Mouse (Mus musculus): ENCODE results near the gene Plek2.
"Not testable (repeated sequence)": the region's sequence is repeated elsewhere in the genome, so short reads cannot be mapped to it uniquely, and the experiment has no call there.

The Plek2 gene

DNA sequence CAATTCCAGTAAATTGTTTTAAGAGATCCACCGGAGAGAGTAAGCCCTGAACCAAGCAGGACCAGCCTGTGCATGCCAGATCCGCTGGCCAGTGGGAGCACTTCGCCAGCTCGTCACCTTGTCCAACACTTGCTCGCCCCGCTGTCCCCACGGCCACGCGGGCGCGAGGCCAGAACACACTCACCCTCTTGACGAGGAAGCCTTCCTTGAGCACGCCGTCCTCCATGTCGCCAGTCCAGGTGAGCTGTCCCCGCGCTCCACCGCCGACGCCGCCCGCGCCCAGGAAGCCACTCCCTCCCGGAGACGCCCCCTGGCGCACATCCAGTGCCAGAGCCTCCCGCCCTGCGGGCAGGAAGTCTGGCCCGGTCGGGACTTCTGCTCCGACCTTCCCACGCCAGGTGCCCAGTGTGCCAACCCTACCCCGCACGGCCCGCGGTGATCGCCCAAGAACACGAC is at the start of gene Plek2:
Gene Plek2, minus strand, starts transcription at position 258 of the 456 bp plus-strand sequence.
- DNase-seq (ENCODE audit: low spot score) = peak; percentile 83

DNA sequence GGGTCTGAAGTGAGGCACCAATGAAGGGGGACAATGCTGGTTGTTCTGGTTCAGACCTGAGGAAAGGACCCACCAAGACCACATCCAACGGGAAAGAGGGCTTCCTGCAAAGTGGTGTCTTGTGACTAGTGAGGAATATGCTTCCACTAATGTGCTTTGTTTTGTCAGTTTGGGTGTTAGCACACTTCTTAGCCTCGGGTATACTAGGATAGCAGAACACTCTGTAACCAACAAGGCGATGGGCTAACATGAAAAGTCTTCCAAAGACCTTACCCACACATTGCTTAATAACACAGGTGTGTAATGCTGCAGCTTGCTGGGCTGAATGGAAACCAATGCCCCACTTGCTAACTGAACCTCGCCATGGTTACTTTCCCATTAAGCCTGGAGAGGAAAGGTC is 49.6 kb upstream of the Plek2 start:
- no peak for DNase-seq (ENCODE audit: low spot score)

DNA sequence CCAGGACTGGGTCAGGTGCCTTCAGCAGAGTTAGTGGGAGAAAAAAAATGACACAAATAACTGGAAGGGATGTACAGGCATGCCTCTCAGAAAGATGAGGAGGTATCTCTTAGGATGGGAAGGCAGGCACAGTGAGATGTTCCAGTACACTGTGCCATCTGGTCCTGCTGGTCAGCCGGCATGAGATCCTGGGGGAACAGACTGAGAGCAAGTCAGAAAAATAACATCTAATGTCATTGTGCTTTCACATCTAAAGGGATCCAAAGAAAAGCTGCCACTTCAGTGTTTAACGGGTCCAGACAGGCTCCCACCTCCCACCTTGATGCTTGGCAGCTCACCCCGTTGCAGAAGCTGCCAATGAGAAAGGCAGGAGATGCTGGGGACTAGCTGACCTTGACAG is 45.7 kb upstream of the Plek2 start:
- no peak for DNase-seq (ENCODE audit: low spot score)

DNA sequence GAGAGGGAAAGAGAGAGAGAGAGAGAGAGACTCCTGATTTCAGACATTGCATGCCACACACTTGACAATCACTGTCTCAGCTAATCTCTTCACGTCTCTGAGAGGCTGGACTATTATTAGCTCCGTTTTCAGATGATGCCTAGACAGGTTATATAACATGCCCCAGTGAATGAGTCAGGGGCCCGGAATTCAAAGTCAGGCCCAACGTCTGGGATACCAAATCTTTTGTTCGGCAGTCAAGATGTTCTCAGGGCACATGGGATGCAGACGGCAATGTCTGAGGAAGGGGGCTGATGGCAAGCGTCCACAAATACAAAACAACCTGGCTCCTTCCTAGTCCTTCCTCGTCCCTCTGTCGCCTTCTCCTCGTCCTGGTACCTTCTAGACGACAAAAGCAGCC is 45.3 kb upstream of the Plek2 start:
- no peak for DNase-seq (ENCODE audit: low spot score)

GRCm38 (mm10) chr12:78947661-78948060 is 40.9 kb upstream of the Plek2 start:
- no peak for DNase-seq (ENCODE audit: low spot score)

DNA sequence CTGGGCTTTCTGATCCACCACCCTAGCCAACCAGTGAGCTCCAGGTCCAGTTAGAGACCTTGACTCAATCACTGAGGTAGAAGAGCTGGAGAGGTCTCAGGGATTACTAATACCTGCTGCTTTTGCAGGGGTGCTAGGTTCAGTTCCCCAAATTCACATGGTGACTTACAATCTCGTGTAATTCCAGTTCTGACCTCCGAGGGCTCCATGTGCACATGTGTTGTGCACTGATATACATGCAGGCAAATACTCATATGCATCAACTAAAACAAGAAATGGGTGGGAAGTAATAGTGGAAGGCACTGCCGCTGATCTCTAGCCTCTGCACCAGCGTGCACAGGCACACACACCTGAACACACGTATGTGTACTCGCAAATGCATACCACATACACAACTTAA is 40.4 kb upstream of the Plek2 start:
- no peak for DNase-seq (ENCODE audit: low spot score)

DNA sequence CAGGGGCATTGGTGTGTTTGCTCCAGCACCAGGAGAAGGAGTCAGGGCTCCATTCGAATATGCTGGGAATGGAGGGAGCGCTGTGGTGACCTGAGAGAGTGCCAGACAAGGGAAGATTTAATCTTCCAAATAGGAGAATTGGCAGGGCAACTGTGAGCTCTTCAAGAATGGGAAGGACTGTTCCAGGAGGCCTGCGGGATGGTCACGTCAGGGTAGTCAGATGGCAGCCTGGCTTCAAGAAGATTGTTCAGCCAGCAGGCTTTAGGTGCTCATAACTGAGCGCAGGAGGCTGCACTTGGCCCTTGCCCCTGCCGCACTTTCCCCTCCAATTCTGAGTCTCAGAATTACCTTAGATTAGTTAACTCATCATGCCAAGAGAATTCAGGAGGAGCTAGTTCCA is 36.2 kb upstream of the Plek2 start:
- DNase-seq (ENCODE audit: low spot score) = no peak

GRCm38 (mm10) chr12:78940081-78940480 is 33.3 kb upstream of the Plek2 start:
- no peak for DNase-seq (ENCODE audit: low spot score)

GRCm38 (mm10) chr12:78939393-78940037 is 32.8 kb upstream of the Plek2 start:
- DNase-seq (ENCODE audit: low spot score) = no peak

DNA sequence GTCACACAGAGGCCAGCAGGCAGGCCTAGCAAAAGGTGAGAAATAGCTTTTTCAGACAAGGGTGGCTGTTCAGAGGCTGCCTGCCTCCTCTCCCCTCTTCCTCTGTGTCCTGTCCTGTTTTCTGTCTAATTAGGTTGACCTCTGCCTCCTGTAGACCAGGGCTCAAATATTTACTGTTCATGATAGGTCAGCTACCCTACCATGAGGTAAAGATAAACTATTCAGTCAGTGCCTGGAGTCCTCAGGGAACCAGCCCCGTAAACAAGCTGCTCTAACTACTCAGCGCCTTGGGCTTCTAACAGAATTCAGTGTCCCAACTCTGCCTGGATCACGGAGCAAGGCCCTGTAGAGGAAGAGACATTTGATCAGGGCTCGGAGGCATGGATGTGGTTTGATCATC is 29.7 kb upstream of the Plek2 start:
- DNase-seq (ENCODE audit: low spot score) = no peak

DNA sequence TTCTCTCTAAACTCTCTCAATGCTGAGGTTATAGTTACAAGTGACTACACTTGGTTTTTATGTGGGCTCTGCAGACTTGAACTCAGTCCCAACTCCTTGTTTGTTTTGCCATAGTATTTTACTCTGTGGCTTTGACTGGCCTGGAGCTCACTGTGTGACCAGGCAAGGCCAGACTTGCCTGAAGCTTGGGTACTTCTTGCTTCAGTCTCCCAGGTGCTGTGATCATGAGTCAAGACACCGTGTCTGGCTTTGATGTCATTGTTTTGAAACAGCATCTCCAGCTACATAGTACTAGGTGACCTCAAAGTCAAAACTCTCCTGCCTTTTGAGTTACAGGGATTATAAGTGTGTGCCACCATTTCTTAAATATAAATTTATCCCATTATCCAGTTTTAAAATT is 23.1 kb upstream of the Plek2 start:
- DNase-seq (ENCODE audit: low spot score) = no peak

GRCm38 (mm10) chr12:78927287-78927686 is 20.5 kb upstream of the Plek2 start:
- DNase-seq (ENCODE audit: low spot score) = no peak

- no peak for DNase-seq (ENCODE audit: low spot score)
These were observed 16.9 kb upstream of the Plek2 start for GRCm38 (mm10) chr12:78923539-78924189.

- DNase-seq (ENCODE audit: low spot score) = not testable (repeated sequence)
These were observed 16.2 kb upstream of the Plek2 start for GRCm38 (mm10) chr12:78922977-78923376.

DNA sequence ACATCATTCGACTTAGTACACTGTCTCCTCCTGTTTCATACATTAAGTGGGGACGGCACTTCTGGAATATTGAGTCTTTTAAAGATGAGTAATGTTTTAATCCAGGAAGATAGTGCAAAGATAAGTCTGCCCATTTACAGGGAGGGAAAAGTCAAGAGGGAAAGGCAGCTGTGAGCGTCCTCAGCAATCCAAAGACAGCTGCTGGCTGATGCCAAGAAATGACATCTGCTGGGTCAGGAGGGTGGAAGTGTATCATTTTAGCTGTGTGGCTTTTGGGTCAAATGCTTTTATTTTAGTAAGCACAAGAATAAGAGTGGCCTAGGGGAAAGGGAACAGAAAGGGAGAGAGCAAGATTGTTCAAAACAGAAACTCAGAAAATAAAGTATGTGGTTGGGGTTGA is 15.3 kb upstream of the Plek2 start:
- no peak for DNase-seq (ENCODE audit: low spot score)

DNA sequence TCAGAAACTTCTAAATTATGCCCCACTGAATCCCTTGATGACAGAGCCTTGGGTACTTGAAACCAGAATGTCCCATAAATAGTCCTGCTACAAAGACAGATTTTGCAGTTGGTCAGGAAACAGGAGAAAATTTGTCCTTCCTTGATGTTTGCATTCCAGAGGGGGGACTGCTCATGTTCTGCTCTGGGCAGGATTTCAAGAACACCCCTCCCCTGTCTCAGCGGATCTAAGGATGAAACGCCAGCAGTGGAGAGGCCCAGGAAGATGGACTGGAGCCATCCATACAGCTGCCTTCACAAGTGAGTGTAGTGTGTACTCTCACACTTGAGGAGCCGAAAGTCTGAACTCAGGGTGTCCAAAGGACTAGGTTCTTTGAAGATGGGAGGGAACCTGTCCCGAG is 14.7 kb upstream of the Plek2 start:
- DNase-seq (ENCODE audit: low spot score) = no peak

GRCm38 (mm10) chr12:78919079-78919712 is 12.4 kb upstream of the Plek2 start:
- DNase-seq (ENCODE audit: low spot score) = peak; percentile 86

- peak; percentile 90 for DNase-seq (ENCODE audit: low spot score)
These were observed 11.7 kb upstream of the Plek2 start for GRCm38 (mm10) chr12:78918227-78919078.

- DNase-seq (ENCODE audit: low spot score) = no peak
These were observed 9.5 kb upstream of the Plek2 start for GRCm38 (mm10) chr12:78916278-78916677.

GRCm38 (mm10) chr12:78915561-78915960 is 8.8 kb upstream of the Plek2 start:
- DNase-seq (ENCODE audit: low spot score) = no peak

- DNase-seq (ENCODE audit: low spot score) = no peak
These were observed 7.7 kb upstream of the Plek2 start for GRCm38 (mm10) chr12:78914458-78914857.

GRCm38 (mm10) chr12:78911707-78912417 is 5.1 kb upstream of the Plek2 start:
- peak; percentile 21 for DNase-seq (ENCODE audit: low spot score)

All from lung, postnatal 25 days (tissue).